8 mouse cellular contexts compared by ENCODE assay signal in genomic region chr5:137584976-137585375, GRCm38 (mm10). TPM values are rescaled to one million over a fixed set of nuclear protein-coding genes. Genes with fewer than 3 reads are reported as not detected.
DNase-seq lines count a peak whose midpoint lies in the region; ATAC-seq and TF ChIP-seq lines count a peak whose summit lies in the region.
"Had no signal": no experiment of that assay in that cellular context is flagged by ENCODE, and none has a peak within 500 bp of the region (broad histone marks: within the 10 kb centered on the region; RNA-seq: fewer than 3 reads in every experiment).

No protein-coding gene starts in this region.

- H3K4me1 ChIP-seq in neural tube, embryonic 15.5 days: peaks cover 17% of the 10 kb centered on the region
- H3K4me1 ChIP-seq in cortical plate, adult 2 months (ENCODE audit: control insufficient read depth, insufficient read depth, low read length): no peaks in the 10 kb centered on the region
- no peaks in the 10 kb centered on the region for H3K4me1 ChIP-seq in kidney, postnatal 0 days (replicated peaks; ENCODE audit: insufficient read depth, low read length)
- H3K4me1 ChIP-seq in spleen, adult 2 months (ENCODE audit: control insufficient read depth, insufficient read depth, insufficient read length): no peaks in the 10 kb centered on the region
- H3K4me1 ChIP-seq: neural tube, embryonic 12.5 days had no signal

- no peak for TF ChIP-seq POLR2A in cortical plate, adult 2 months (IDR thresholded peaks at IDR 0.05; ENCODE audit: extremely low read depth, insufficient read depth, low read length)
- no peak for TF ChIP-seq POLR2A in spleen, adult 2 months (IDR thresholded peaks at IDR 0.05; ENCODE audit: low read depth, low read length)

- no peak overlapping the region for H3K4me2 ChIP-seq in neural tube, embryonic 15.5 days
- H3K4me2 ChIP-seq in kidney, postnatal 0 days (ENCODE audit: low read length): no peak overlapping the region
- H3K4me2 ChIP-seq: neural tube, embryonic 12.5 days had no signal

- no peaks in the 10 kb centered on the region for H3K36me3 ChIP-seq in neural tube, embryonic 15.5 days
- H3K36me3 ChIP-seq in kidney, postnatal 0 days (ENCODE audit: insufficient read depth, low read length): no peaks in the 10 kb centered on the region
- H3K36me3 ChIP-seq in spleen, adult 2 months (ENCODE audit: control insufficient read depth, insufficient read depth, low read length): no peaks in the 10 kb centered on the region
- H3K36me3 ChIP-seq: neural tube, embryonic 12.5 days had no signal

- H3K27ac ChIP-seq in neural tube, embryonic 15.5 days (replicated peaks): no peak overlapping the region
- H3K27ac ChIP-seq in cortical plate, adult 2 months (ENCODE audit: insufficient read depth, low read length): no peak overlapping the region
- no peak overlapping the region for H3K27ac ChIP-seq in kidney, postnatal 0 days
- H3K27ac ChIP-seq in spleen, adult 2 months (ENCODE audit: insufficient read depth, low read length): no peak overlapping the region
- H3K27ac ChIP-seq: neural tube, embryonic 12.5 days had no signal

- H3K27me3 ChIP-seq in neural tube, embryonic 15.5 days (replicated peaks): no peaks in the 10 kb centered on the region
- H3K27me3 ChIP-seq in kidney, postnatal 0 days (ENCODE audit: insufficient read depth, low read length): peaks cover 8% of the 10 kb centered on the region; the same call in 1 of the 2 replicates
- no peaks in the 10 kb centered on the region for H3K27me3 ChIP-seq in spleen, adult 2 months (ENCODE audit: control insufficient read depth, insufficient read depth, low read length)

- no peak for ATAC-seq in neural tube, embryonic 15.5 days (ENCODE audit: low FRiP score)
- ATAC-seq in kidney, postnatal 0 days (replicated peaks; ENCODE audit: low FRiP score, low read depth): no peak

- TF ChIP-seq CTCF in cortical plate, adult 2 months (IDR thresholded peaks at IDR 0.05; ENCODE audit: extremely low read depth, insufficient read depth, low read length): peak; percentile 56
- peak; percentile 68 for TF ChIP-seq CTCF in kidney, postnatal 0 days (IDR thresholded peaks at IDR 0.05; ENCODE audit: low read depth)
- TF ChIP-seq CTCF in spleen, adult 2 months (IDR thresholded peaks at IDR 0.05; ENCODE audit: extremely low read depth, insufficient read depth, insufficient read length, insufficient replicate concordance): peak; percentile 58; the same call in 1 of the 2 replicates

- WGBS in neural tube, embryonic 15.5 days: 35% methylated on average over 8 of the region's 8 CpGs
- WGBS in kidney, postnatal 0 days: 34% methylated on average over 8 of the region's 8 CpGs
- WGBS in spleen, adult 2 months: 27% methylated on average over 8 of the region's 8 CpGs

- DNase-seq in neural tube, embryonic 10.5 days (ENCODE audit: extremely low spot score, low spot score): peak; percentile 52
- DNase-seq in adipocyte (ENCODE audit: low spot score): peak; percentile 65
- DNase-seq in kidney, postnatal 0 days (ENCODE audit: low spot score): peak; percentile 85
- DNase-seq in lung, postnatal 10 days: peak; percentile 86
- peak; percentile 42 to 74 for DNase-seq in spleen, adult 2 months (ENCODE audit: low read depth in 1 of 2, low spot score in 2 of 2)

- no peaks in the 10 kb centered on the region for H3K9me3 ChIP-seq in neural tube, embryonic 15.5 days (replicated peaks)
- H3K9me3 ChIP-seq in kidney, postnatal 0 days (replicated peaks; ENCODE audit: low read length): no peaks in the 10 kb centered on the region
- H3K9me3 ChIP-seq: neural tube, embryonic 12.5 days had no signal

- no peak overlapping the region for H3K9ac ChIP-seq in neural tube, embryonic 15.5 days (replicated peaks)
- H3K9ac ChIP-seq in kidney, postnatal 0 days (ENCODE audit: low read depth, low read length): no peak overlapping the region
- H3K9ac ChIP-seq: neural tube, embryonic 12.5 days had no signal

- H3K4me3 ChIP-seq in neural tube, embryonic 15.5 days (replicated peaks): no peak overlapping the region
- H3K4me3 ChIP-seq in cortical plate, adult 2 months (ENCODE audit: insufficient read depth, low read length): no peak overlapping the region
- H3K4me3 ChIP-seq in kidney, postnatal 0 days (replicated peaks; ENCODE audit: low read depth, low read length): no peak overlapping the region
- H3K4me3 ChIP-seq in spleen, adult 2 months (ENCODE audit: extremely low read depth, insufficient read depth, insufficient read length): no peak overlapping the region
- H3K4me3 ChIP-seq: neural tube, embryonic 12.5 days had no signal

RNA-seq across cellular contexts. Expression of gene Tfr2, which starts 15.3 kb away (rescaled TPM):
- polyA plus RNA-seq in neural tube, embryonic 15.5 days (2015; fragmentation: Nextera tagmentation; extraction: Ambion mirVana): 4.2 and 5.3 TPM in 2 replicates
- 22.3 and 25.5 TPM in 2 replicates for polyA plus RNA-seq in cortical plate, adult 2 months (2012; rRNA removed)
- polyA plus RNA-seq in kidney, postnatal 0 days (2015; fragmentation: Nextera tagmentation; extraction: Ambion mirVana): 0.13 TPM in 2 replicates
- 12.2 and 12.9 TPM in 2 replicates for polyA plus RNA-seq in spleen, adult 2 months (2012; rRNA removed)

RNA-seq across cellular contexts. Expression of gene Mospd3, which starts 15.9 kb away (rescaled TPM):
- polyA plus RNA-seq in neural tube, embryonic 15.5 days (2015; fragmentation: Nextera tagmentation; extraction: Ambion mirVana): 64.6 and 66.9 TPM in 2 replicates
- 45.1 and 45.3 TPM in 2 replicates for polyA plus RNA-seq in cortical plate, adult 2 months (2012; rRNA removed)
- 37.8 and 39.3 TPM in 2 replicates for polyA plus RNA-seq in kidney, postnatal 0 days (2015; fragmentation: Nextera tagmentation; extraction: Ambion mirVana)
- polyA plus RNA-seq in spleen, adult 2 months (2012; rRNA removed): 90.3 and 131 TPM in 2 replicates

RNA-seq across cellular contexts. Expression of gene Pcolce, which starts 28.6 kb away (rescaled TPM):
- polyA plus RNA-seq in neural tube, embryonic 15.5 days (2015; fragmentation: Nextera tagmentation; extraction: Ambion mirVana): 48.4 and 54.1 TPM in 2 replicates
- 12.6 and 13.6 TPM in 2 replicates for polyA plus RNA-seq in cortical plate, adult 2 months (2012; rRNA removed)
- polyA plus RNA-seq in kidney, postnatal 0 days (2015; fragmentation: Nextera tagmentation; extraction: Ambion mirVana): 120 and 136 TPM in 2 replicates
- polyA plus RNA-seq in spleen, adult 2 months (2012; rRNA removed): 69.6 and 88.0 TPM in 2 replicates

RNA-seq across cellular contexts. Expression of gene Actl6b, which starts 31.7 kb away (rescaled TPM):
- 203 and 258 TPM in 2 replicates for polyA plus RNA-seq in neural tube, embryonic 15.5 days (2015; fragmentation: Nextera tagmentation; extraction: Ambion mirVana)
- 179 and 199 TPM in 2 replicates for polyA plus RNA-seq in cortical plate, adult 2 months (2012; rRNA removed)
- not detected in 2 replicates for polyA plus RNA-seq in kidney, postnatal 0 days (2015; fragmentation: Nextera tagmentation; extraction: Ambion mirVana)
- polyA plus RNA-seq in spleen, adult 2 months (2012; rRNA removed): not detected in 2 replicates

RNA-seq across cellular contexts. Expression of gene Fbxo24, which starts 43.8 kb away (rescaled TPM):
- polyA plus RNA-seq in neural tube, embryonic 15.5 days (2015; fragmentation: Nextera tagmentation; extraction: Ambion mirVana): 0.09 and 0.17 TPM in 2 replicates
- polyA plus RNA-seq in cortical plate, adult 2 months (2012; rRNA removed): 0.23 and 0.29 TPM in 2 replicates
- 0.14 and 0.17 TPM in 2 replicates for polyA plus RNA-seq in kidney, postnatal 0 days (2015; fragmentation: Nextera tagmentation; extraction: Ambion mirVana)
- polyA plus RNA-seq in spleen, adult 2 months (2012; rRNA removed): 0.25 and 0.26 TPM in 2 replicates
